Mouse (Mus musculus) embryonic fibroblast, embryonic 13.5 days (primary cell): ENCODE measurements around the gene Bcdin3d. TPM values are rescaled to one million over a fixed set of nuclear protein-coding genes. Genes with fewer than 3 reads are reported as not detected.
A peak's percentile ranks its signal among the peaks of the same experiment; 100 is the strongest.

Source experiments
- H3K27ac ChIP-seq: 2 replicates; pipeline ENCODE4 v1.5.1; 2012; ENCODE audit warnings: low read length, control low read depth, inconsistent platforms; ENCODE audit not compliant: insufficient read depth
- H3K4me1 ChIP-seq: 2 replicates; pipeline ENCODE4 v1.6.1; 2011; ENCODE audit warnings: low read length; ENCODE audit not compliant: control insufficient read depth, insufficient read depth
- H3K4me3 ChIP-seq: 2 replicates; pipeline ENCODE4 v1.5.1; 2011; ENCODE audit warnings: mild to moderate bottlenecking, control low read depth, low read length; ENCODE audit not compliant: insufficient read depth
- CTCF ChIP-seq: IDR thresholded peaks from 2 replicates; pipeline ENCODE4 v1.5.1; 2011; ENCODE audit warnings: mild to moderate bottlenecking, control low read depth, low read length, moderate library complexity, borderline replicate concordance; ENCODE audit not compliant: insufficient read depth
- POLR2A ChIP-seq: IDR thresholded peaks from 2 replicates; pipeline ENCODE4 v1.6.1; 2011; ENCODE audit warnings: low read depth, mild to moderate bottlenecking, control low read depth, low read length, moderate library complexity
- polyA plus RNA-seq: library from polyadenylated mRNA; stranded (reverse); fragments of >200 nt; gene quantifications from 2 replicates; pipeline ENCODE4 v1.2.4, GENCODE M21; 2011; ENCODE audit warnings: low read depth; ENCODE audit not compliant: missing spikeins, insufficient read length

The Bcdin3d gene
- polyA plus RNA-seq: 3.5 and 5.8 TPM in 2 replicates

DNA sequence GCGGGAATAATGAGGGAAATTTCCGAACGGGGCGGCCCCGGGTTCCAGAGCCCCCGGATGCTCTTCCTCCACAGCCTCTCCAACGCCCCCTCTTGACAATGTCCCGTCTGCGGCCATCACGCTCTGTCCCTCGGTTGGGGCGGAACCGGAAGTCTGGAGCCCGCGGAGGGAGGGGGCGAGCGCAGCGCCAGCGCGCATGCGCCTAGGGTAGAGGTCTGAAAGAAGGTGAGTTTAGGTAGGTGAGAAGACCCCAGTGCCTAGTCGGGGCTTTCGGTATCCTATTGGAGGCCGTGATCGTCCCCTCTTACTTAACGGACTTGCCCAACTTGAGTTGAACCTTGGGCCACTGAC, at the start of gene Bcdin3d:
Gene Bcdin3d (minus strand): TSS at position 155 of the 351 bp plus-strand sequence.
- TF ChIP-seq CTCF: peak; percentile 16; the same call in 1 of the 2 replicates
- TF ChIP-seq POLR2A: peak; percentile 67
- Histone ChIP-seq H3K27ac (peak within 1 kb of the TSS; percentile 84), H3K4me1 (no peaks in the 10 kb centered on the region), H3K4me3 (peak within 1 kb of the TSS; percentile 63)

DNA sequence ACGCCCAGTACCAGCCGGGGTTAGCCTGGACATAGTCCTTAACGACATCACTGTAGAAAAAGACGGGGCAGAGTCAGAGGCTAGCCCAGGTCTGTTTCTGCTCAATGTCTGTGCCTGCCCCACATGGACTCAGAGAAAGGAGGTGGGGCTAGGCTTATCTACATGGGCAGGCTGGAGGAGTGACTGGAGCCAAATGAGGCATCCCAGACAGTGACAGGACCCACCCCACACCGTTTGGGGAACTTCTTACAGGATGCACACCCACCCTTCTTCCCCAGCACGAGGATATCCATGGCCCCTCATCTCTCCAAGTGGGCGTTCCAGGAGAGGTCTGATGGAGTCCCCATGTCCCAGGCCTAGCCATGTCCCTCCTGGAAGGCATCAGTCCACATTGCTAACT, 45.8 kb upstream of the Bcdin3d start:
- Histone ChIP-seq H3K4me3 (no peak overlapping the region), H3K4me1 (no peaks in the 10 kb centered on the region), H3K27ac (no peak overlapping the region)
- TF ChIP-seq POLR2A (no peak), CTCF (no peak)

DNA sequence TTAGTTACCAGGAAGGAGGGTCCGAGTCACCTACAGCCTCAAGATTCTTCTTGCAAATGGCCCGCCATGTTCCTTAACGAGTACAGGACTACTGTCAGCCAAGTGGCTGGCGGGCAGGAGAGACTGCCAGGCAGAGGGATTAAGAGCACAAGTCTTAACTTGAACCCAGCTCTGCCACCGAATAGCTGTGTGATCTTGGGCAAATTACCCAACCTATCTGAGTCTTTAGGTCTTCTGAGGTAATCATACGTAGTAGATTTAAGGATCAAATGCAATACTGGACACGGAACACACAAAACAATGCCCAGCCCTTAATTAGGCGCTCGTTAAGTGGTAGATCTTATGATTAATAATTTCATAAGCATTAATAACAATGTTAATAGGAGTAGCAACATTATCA, 45.1 kb upstream of the Bcdin3d start:
- no peak for TF ChIP-seq POLR2A
- TF ChIP-seq CTCF: no peak
- Histone ChIP-seq H3K4me3 (no peak overlapping the region), H3K4me1 (no peaks in the 10 kb centered on the region), H3K27ac (no peak overlapping the region)

DNA sequence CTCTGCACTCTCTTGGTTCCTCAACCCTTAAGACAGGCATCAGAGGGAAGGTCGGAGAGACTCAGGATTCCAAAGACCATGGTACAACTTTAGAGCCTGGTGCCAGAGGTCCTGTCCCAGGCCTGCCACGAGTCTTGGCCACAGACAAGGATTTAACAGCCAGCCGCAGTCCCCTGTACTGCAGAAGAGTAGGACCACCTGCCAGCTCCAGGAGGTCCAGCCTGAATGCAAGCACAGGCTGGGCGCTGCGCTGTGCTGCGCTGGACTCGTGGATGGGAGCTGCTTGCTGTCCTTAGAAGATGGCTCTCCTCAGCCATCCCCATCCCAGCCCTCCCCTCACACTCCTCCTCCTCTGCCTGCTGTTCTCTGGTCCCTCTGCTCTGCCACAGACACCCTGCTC, 43.2 kb upstream of the Bcdin3d start:
- Histone ChIP-seq H3K27ac (no peak overlapping the region), H3K4me3 (no peak overlapping the region), H3K4me1 (no peaks in the 10 kb centered on the region)
- no peak for TF ChIP-seq POLR2A
- TF ChIP-seq CTCF: no peak

DNA sequence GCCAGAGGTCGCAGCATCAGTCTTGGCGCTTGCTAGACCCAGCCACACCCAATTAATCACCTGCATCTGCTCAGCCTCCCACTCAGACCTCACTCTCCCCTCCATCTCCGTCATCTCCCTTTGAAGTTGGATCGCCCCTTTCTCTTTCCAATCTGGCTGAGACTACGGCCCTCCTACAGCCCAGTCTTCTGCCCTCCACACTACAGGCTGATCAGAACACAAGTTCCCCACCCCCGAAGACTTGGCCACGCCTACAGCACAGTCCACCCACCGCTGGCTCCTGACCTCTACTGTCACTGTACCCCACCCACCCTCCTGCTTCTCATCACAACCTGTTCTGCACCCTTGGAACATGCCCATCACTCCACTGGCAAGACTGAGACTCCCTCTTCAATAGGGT, 42.2 kb upstream of the Bcdin3d start:
- Histone ChIP-seq H3K4me1 (no peaks in the 10 kb centered on the region), H3K27ac (no peak overlapping the region), H3K4me3 (no peak overlapping the region)
- TF ChIP-seq CTCF (no peak), POLR2A (no peak)

DNA sequence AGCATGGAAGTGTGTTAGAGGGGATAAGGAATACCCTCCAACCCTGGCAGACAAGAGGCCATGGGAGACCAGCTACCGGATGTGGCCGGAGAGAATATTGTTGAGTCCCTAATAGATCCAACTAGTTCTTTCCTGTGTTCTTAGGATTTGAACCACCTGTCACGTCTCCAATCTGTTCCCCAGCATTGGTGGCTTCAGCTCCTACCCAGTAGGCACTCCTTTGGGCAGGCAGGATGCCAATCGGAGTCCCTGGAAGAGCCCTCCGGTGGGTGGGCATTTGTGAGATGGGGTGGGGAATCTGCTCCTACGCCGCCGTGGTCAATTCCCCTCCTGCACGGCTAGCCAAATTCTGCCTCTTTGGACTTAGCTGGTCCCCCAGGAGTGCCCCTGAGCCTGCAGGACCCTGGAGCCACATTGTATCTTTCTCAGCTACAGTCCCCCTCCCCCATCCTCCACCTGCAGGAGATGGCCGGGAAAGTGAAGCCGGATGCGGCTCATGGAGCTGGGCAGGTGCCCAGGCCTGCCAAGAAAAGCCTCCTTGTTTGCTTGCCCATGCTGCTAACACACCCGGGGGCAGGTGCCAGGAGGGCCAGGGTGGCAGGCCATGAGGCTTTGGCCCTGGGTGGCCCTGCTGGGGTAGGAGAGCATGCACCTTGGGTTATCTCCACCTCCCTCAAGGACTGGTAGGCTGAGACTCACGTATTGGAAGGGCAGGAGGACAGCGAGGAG, 37.4 kb upstream of the Bcdin3d start:
- no peaks in the 10 kb centered on the region for H3K4me1 ChIP-seq
- H3K27ac ChIP-seq: no peak overlapping the region
- H3K4me3 ChIP-seq: no peak overlapping the region
- TF ChIP-seq POLR2A: no peak
- no peak for TF ChIP-seq CTCF

DNA sequence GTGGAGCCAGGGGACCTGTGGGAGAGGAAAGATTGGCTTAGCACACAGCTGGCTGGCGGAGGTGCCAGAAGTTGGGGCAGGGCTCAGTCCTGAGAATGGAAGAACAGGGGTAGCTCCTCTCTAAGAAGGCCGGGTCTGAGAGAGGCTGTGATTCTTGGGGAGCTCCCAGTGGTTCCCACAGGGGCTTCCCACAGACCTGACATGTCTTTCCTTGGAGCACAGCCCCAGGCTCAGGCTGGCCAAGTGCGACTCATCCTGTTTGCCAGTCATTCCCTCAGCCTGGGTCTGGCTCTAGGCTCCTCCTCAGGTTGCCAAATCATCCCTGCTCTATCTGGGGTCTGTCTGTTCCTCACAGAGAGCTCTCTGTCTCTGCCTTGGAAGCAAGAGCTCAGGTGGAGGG, 36.1 kb upstream of the Bcdin3d start:
- Histone ChIP-seq H3K27ac (no peak overlapping the region), H3K4me1 (peaks cover 3% of the 10 kb centered on the region; the same call in 1 of the 2 replicates), H3K4me3 (no peak overlapping the region)
- TF ChIP-seq POLR2A (no peak), CTCF (no peak)

DNA sequence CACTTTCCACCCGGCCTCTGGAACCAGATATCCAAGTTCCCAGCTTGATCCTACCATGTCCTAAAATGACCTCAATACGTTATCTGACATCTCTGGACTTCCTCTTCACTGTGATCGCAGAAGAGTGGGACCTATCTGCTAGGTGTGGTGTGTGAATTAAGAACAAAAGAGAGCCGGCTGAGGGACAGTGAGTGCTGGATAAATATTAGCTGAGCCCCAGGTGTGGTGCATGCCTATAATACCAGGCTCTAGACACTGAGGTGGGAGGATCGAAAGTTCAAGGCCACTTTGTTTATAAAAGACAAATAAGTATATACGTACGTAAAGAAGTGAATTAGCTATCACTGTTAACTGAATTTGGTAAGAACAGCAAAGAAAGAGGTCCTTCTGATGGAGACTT, 35.3 kb upstream of the Bcdin3d start:
- no peak for TF ChIP-seq CTCF
- TF ChIP-seq POLR2A: no peak
- Histone ChIP-seq H3K4me3 (no peak overlapping the region), H3K27ac (no peak overlapping the region), H3K4me1 (peaks cover 10% of the 10 kb centered on the region)

DNA sequence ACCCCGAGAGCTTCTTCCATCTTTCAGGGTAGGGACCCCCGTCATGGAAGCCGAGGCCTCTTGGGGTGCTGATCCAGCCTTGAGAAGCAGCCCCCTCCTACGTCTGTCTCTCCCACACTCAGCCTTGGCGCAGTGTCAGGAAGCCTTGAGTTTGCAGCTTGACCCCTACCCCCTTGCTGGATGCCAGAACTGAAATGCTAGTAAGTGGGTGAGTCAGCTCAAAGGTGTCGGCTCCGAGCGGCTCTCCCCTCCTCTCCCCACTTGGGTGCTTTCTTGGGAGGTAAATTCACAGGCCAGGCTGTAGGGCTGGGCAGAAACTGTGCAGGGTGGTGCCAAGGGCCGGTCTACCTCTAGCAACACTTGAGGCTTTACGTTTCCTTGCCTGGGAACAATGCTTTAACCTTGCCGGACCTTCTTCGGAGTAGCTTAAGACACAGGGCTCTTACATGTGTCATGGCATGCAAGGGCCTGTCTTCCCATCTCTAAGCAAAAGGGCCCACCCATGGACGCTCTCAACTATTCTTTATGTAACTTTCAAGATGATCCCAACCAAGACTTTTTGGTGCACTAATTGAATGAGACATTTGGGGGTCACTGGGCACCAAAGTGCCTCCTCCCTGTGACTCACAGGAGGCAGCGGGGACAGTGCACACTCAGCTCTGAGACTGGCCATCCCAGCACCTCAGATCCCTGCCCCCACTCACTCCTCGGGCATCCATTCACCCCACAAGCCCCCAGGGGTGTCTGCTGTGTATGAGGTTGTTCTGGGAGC, 31.0 kb upstream of the Bcdin3d start:
- H3K27ac ChIP-seq: no peak overlapping the region
- H3K4me3 ChIP-seq: no peak overlapping the region
- H3K4me1 ChIP-seq: peaks cover 12% of the 10 kb centered on the region
- no peak for TF ChIP-seq CTCF
- no peak for TF ChIP-seq POLR2A

DNA sequence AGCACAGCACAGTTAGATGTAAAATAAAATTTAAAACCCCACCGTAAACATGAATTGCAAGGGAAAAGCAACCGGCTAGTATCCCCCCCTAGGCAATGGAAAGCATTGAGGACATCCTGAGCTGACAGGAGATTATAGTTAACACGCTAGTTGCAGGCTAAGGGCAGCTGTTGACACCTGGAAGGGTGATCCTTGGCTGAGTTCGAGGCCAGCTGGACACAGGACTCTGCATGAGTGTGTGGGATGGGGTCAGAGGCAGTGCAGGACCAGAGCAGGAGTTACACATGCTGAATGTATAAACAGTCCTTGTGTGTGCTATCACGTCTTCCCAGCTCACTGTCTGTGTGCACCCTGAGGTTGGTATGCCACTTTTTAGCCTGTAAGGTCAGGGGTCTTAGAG, 28.7 kb upstream of the Bcdin3d start:
- H3K4me1 ChIP-seq: peaks cover 12% of the 10 kb centered on the region

More for the DNA sequence above, 28.7 kb upstream of the Bcdin3d start:
- Histone ChIP-seq H3K27ac (no peak overlapping the region), H3K4me3 (no peak overlapping the region)
- no peak for TF ChIP-seq CTCF
- no peak for TF ChIP-seq POLR2A
